Mouse (Mus musculus) megakaryocyte progenitor cell, adult 5-6 weeks (primary cell): ENCODE results near the gene Fam221b. TPM values are rescaled to one million over a fixed set of nuclear protein-coding genes. Genes with fewer than 3 reads are reported as not detected.

Experiments used
- ATAC-seq: replicated peaks from 2 replicates; pipeline ENCODE4 v1.8.0; 2016; ENCODE audit warnings: mild to moderate bottlenecking, moderate TSS enrichment, inconsistent platforms; ENCODE audit not compliant: poor library complexity
- total RNA-seq, 2 experiments: library from RNA; stranded (forward) in 1 of 2; stranded (reverse) in 1 of 2; fragments of 157-497, 149-512 nt in 1 of 2; fragments of 200-1000 nt in 1 of 2; gene quantifications; 2 replicates each; pipeline versions ENCODE4 v1.2.3 to v1.2.4; 2015 to 2017

The Fam221b gene
- total RNA-seq (2015) (0.07 TPM in 2 replicates), total RNA-seq (2017) (0.44 and 0.62 TPM in 2 replicates)

GRCm38 (mm10) chr4:43668782-43669427 lies at the start of gene Fam221b, which contains the start of gene Tmem8b:
TSS of gene Fam221b (minus strand) at chr4:43669145.
TSS of gene Tmem8b (plus strand) at chr4:43668971.
- peak; percentile 90 for ATAC-seq

GRCm38 (mm10) chr4:43713652-43714219 lies 44.8 kb upstream of the Fam221b start:
- ATAC-seq, result no peak

GRCm38 (mm10) chr4:43711821-43712220 lies 42.9 kb upstream of the Fam221b start:
- ATAC-seq, result peak; percentile 80

- ATAC-seq, result 0 out of 2 replicates have a peak, but pooled peaks have one; percentile 35
Measured at GRCm38 (mm10) chr4:43709869-43710268, 40.9 kb upstream of the Fam221b start, which contains the start of gene Olfr71. TSS of gene Olfr71 (minus strand) at chr4:43710255.

GRCm38 (mm10) chr4:43705991-43706390 lies 37.0 kb upstream of the Fam221b start:
- no peak for ATAC-seq

- ATAC-seq, result no peak
Measured at GRCm38 (mm10) chr4:43703851-43704250, 34.9 kb upstream of the Fam221b start.

GRCm38 (mm10) chr4:43703439-43703838 lies 34.5 kb upstream of the Fam221b start:
- ATAC-seq, result no peak

- ATAC-seq, result no peak
Measured at GRCm38 (mm10) chr4:43700707-43701106, 31.8 kb upstream of the Fam221b start, which contains the start of gene Olfr70. TSS of gene Olfr70 (minus strand) at chr4:43700807.

GRCm38 (mm10) chr4:43696561-43696960 lies 27.6 kb upstream of the Fam221b start:
- no peak for ATAC-seq

GRCm38 (mm10) chr4:43695249-43695671 lies 26.3 kb upstream of the Fam221b start:
- ATAC-seq, result no peak

GRCm38 (mm10) chr4:43694439-43695248 lies 25.7 kb upstream of the Fam221b start:
- peak; percentile 39 for ATAC-seq

- peak; percentile 78 for ATAC-seq
Measured at GRCm38 (mm10) chr4:43693806-43694241, 24.9 kb upstream of the Fam221b start.

- ATAC-seq, result no peak
Measured at GRCm38 (mm10) chr4:43691026-43691425, 22.1 kb upstream of the Fam221b start.

- ATAC-seq, result no peak
Measured at GRCm38 (mm10) chr4:43690021-43690420, 21.1 kb upstream of the Fam221b start.

GRCm38 (mm10) chr4:43679416-43680043 lies 10.6 kb upstream of the Fam221b start:
- ATAC-seq, result no peak

- no peak for ATAC-seq
Measured at GRCm38 (mm10) chr4:43678541-43678940, 9.6 kb upstream of the Fam221b start.

GRCm38 (mm10) chr4:43675608-43676007 lies 6.7 kb upstream of the Fam221b start:
- no peak for ATAC-seq

GRCm38 (mm10) chr4:43674974-43675373 lies 6.0 kb upstream of the Fam221b start:
- no peak for ATAC-seq

- no peak for ATAC-seq
Measured at GRCm38 (mm10) chr4:43673703-43674102, 4.8 kb upstream of the Fam221b start.

GRCm38 (mm10) chr4:43672070-43672469 lies 3.1 kb upstream of the Fam221b start:
- peak; percentile 67 for ATAC-seq

GRCm38 (mm10) chr4:43669428-43669794 lies 466 bp upstream of the Fam221b start:
- ATAC-seq, result peak; percentile 10; the same call in 1 of the 2 replicates
